Mouse (Mus musculus) right cerebral cortex, postnatal 10 days (tissue): Measurements from ENCODE around the gene Sdr39u1.

Experiments used
- DNase-seq, 2 experiments: peaks; one replicate each; pipeline ENCODE4 v3.0.0; 2021; ENCODE audit warnings: low spot score in 2 of 2

The Sdr39u1 gene

GRCm38 (mm10) chr14:55854406-55855100 lies 45.5 kb downstream of the Sdr39u1 start:
- DNase-seq: no peak

GRCm38 (mm10) chr14:55853621-55854285 lies 46.3 kb downstream of the Sdr39u1 start, which contains the start of gene Nynrin:
TSS of gene Nynrin (plus strand) at chr14:55854010.
- DNase-seq: peak; percentile 68 to 77

- DNase-seq: peak; percentile 66 to 67
Observed at GRCm38 (mm10) chr14:55852646-55853551, 47.2 kb downstream of the Sdr39u1 start.

- DNase-seq: no peak
Observed at GRCm38 (mm10) chr14:55850885-55851284, 49.2 kb downstream of the Sdr39u1 start.
